Mouse (Mus musculus) left cerebral cortex, postnatal 36 days (tissue): ENCODE results near the gene Nfatc2ip. TPM values are rescaled to one million over a fixed set of nuclear protein-coding genes. Genes with fewer than 3 reads are reported as not detected.
"Not testable (repeated sequence)": the region's sequence is repeated elsewhere in the genome, so short reads cannot be mapped to it uniquely, and the experiment has no call there.

Experiments used
- DNase-seq, 2 experiments: peaks; one replicate each; pipeline ENCODE4 v3.0.0; 2021 to 2022; ENCODE audit warnings: low spot score in 2 of 2, mixed read lengths in 1 of 2
- intact Hi-C: fragments of 180-260 bp; cut with DNase I; formaldehyde crosslinking; loops from one replicate; pipeline ENCODE4 v1.15.1; 2025
- total RNA-seq, 2 experiments: library from RNA; stranded (reverse); gene quantifications; 2 replicates each; pipeline ENCODE4 v1.2.3; 2021

The Nfatc2ip gene
- total RNA-seq, 2 experiments from 2014 or later = 5.2 to 5.5 TPM

- DNase-seq = no peak
- intact Hi-C loops = no loop called here
Observed at GRCm38 (mm10) chr7:126416615-126417014, 20.1 kb upstream of the Nfatc2ip start.

- no peak for DNase-seq
- intact Hi-C loops = no loop called here
Observed at GRCm38 (mm10) chr7:126414725-126415124, 18.2 kb upstream of the Nfatc2ip start, which contains the start of gene Cd19. Cd19 (minus strand) TSS chr7:126414889.

- intact Hi-C loops = no loop called here
- DNase-seq = no peak
Observed at GRCm38 (mm10) chr7:126411061-126411460, 14.5 kb upstream of the Nfatc2ip start.

- intact Hi-C loops = no loop called here
- no peak for DNase-seq
Observed at GRCm38 (mm10) chr7:126408686-126409085, 12.1 kb upstream of the Nfatc2ip start.

GRCm38 (mm10) chr7:126402518-126402917, 6.0 kb upstream of the Nfatc2ip start:
- intact Hi-C loops = not testable (repeated sequence)

GRCm38 (mm10) chr7:126399548-126399947, 3.0 kb upstream of the Nfatc2ip start:
- peak; percentile 64 to 65 for DNase-seq
- intact Hi-C loops = loop anchor here (2.0 to 5.0 kb wide), 2 partner anchors 78 to 129 kb away; partner anchors contain the start of gene Sh2b1

More at GRCm38 (mm10) chr7:126402518-126402917, 6.0 kb upstream of the Nfatc2ip start:
- not testable (repeated sequence) for DNase-seq

- DNase-seq = no peak
- intact Hi-C loops = loop anchor here (2.0 to 5.0 kb wide), 2 partner anchors 79 to 131 kb away; partner anchors contain the start of gene Sh2b1
Observed at GRCm38 (mm10) chr7:126397822-126398221, 1.3 kb upstream of the Nfatc2ip start.

GRCm38 (mm10) chr7:126397221-126397620, 684 bp upstream of the Nfatc2ip start:
- no peak for DNase-seq
- intact Hi-C loops = loop anchor here (5.0 kb wide), 1 partner anchor 80 kb away; the partner anchor contains the start of gene Sh2b1

- intact Hi-C loops, DNase-seq: not testable (repeated sequence)
Observed at GRCm38 (mm10) chr7:126392086-126392884, 4.3 kb downstream of the Nfatc2ip start.

- intact Hi-C loops = no loop called here
- no peak for DNase-seq
Observed at GRCm38 (mm10) chr7:126388185-126388584, 8.4 kb downstream of the Nfatc2ip start.

GRCm38 (mm10) chr7:126383565-126383964, 13.0 kb downstream of the Nfatc2ip start:
- no peak for DNase-seq
- intact Hi-C loops = no loop called here

GRCm38 (mm10) chr7:126377278-126378158, 19.0 kb downstream of the Nfatc2ip start, which contains the start of gene Spns1:
Spns1 (minus strand) TSS chr7:126377450.
- intact Hi-C loops = loop anchor here (1.0 to 5.0 kb wide), 2 partner anchors 54 to 115 kb away; no protein-coding TSS in a partner anchor
- peak; percentile 98 for DNase-seq

GRCm38 (mm10) chr7:126376903-126377277, 19.6 kb downstream of the Nfatc2ip start:
- DNase-seq = no peak
- intact Hi-C loops = loop anchor here (5.0 kb wide), 1 partner anchor 115 kb away; no protein-coding TSS in a partner anchor

GRCm38 (mm10) chr7:126375012-126375411, 21.5 kb downstream of the Nfatc2ip start:
- intact Hi-C loops = loop anchor here (5.0 kb wide), 1 partner anchor 113 kb away; no protein-coding TSS in a partner anchor
- DNase-seq = no peak

- DNase-seq = no peak
- intact Hi-C loops = no loop called here
Observed at GRCm38 (mm10) chr7:126374526-126374925, 22.0 kb downstream of the Nfatc2ip start.

GRCm38 (mm10) chr7:126373007-126373406, 23.5 kb downstream of the Nfatc2ip start:
- DNase-seq = no peak
- intact Hi-C loops = no loop called here

GRCm38 (mm10) chr7:126369393-126369792, 27.1 kb downstream of the Nfatc2ip start, which contains the start of gene Lat:
Lat (minus strand) TSS chr7:126369570.
- intact Hi-C loops = no loop called here
- no peak for DNase-seq

GRCm38 (mm10) chr7:126368367-126368766, 28.2 kb downstream of the Nfatc2ip start:
- no peak for DNase-seq
- intact Hi-C loops = no loop called here

GRCm38 (mm10) chr7:126367636-126368035, 28.9 kb downstream of the Nfatc2ip start:
- intact Hi-C loops = no loop called here
- DNase-seq = no peak

- intact Hi-C loops = no loop called here
- DNase-seq = no peak
Observed at GRCm38 (mm10) chr7:126363038-126363437, 33.5 kb downstream of the Nfatc2ip start.
